Mouse (Mus musculus): ENCODE measurements at regions not wholly inside any gene's neighbourhood (a gene's known extent, or its start where the extent isn't known, plus 50 kb on each side); places are given as distances from the start of the nearest gene placed in this dataset.

DNA sequence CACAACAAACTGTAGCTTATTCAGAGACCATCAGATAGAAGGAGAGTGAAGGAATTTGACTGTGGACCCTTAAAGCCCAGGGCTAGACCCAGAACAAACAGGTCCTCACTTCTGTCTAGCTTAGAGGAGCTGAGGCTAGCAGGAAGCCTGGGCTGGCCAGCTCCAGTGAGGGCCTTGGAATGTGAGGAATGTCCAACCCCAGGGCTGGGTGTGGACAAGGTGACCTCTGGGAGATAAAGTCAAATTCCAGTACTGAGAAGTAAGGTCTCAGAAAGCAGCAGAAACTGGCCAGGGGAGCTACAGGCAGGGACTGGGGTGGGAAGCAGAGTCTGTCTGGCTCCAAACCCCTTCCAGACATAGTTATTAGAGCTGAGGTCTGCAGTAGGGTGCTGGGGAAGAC is 51.0 kb upstream of the Ssbp3 start:
- no peaks in the 10 kb centered on the region for H3K36me3 ChIP-seq (ENCODE audit: control insufficient read depth, insufficient read depth, low read length)
- no peaks in the 10 kb centered on the region for H3K9me3 ChIP-seq (ENCODE audit: control insufficient read depth, low read length)
- H3K9ac ChIP-seq (ENCODE audit: low read depth, low read length), result no peak overlapping the region
- no peak overlapping the region for H3K4me2 ChIP-seq (replicated peaks; ENCODE audit: low read depth, low read length)
- peak; percentile 21; the same call in 1 of the 2 replicates for ATAC-seq (ENCODE audit: low FRiP score, low TSS enrichment)
- peak overlapping the region; percentile 65; the same call in 1 of the 2 replicates for H3K27ac ChIP-seq (ENCODE audit: low read depth, low read length)
- H3K4me3 ChIP-seq (ENCODE audit: low read length), result no peak overlapping the region
- no peaks in the 10 kb centered on the region for H3K27me3 ChIP-seq (ENCODE audit: control insufficient read depth, insufficient read depth, low read length)
- peaks cover 46% of the 10 kb centered on the region for H3K4me1 ChIP-seq (ENCODE audit: control insufficient read depth, insufficient read depth, low read length)

GRCm38 (mm10) chr4:106858357-106859088 is 52.0 kb upstream of the Ssbp3 start:
- H3K4me2 ChIP-seq (replicated peaks; ENCODE audit: low read depth, low read length), result no peak overlapping the region
- no peaks in the 10 kb centered on the region for H3K9me3 ChIP-seq (ENCODE audit: control insufficient read depth, low read length)
- WGBS, result 65% methylated on average over 13 of the region's 13 CpGs
- H3K27ac ChIP-seq (ENCODE audit: low read depth, low read length), result no peak overlapping the region; the same call in 1 of the 2 replicates
- H3K4me3 ChIP-seq (ENCODE audit: low read length), result no peak overlapping the region
- no peaks in the 10 kb centered on the region for H3K27me3 ChIP-seq (ENCODE audit: control insufficient read depth, insufficient read depth, low read length)
- ATAC-seq (ENCODE audit: low FRiP score, low TSS enrichment), result no peak
- H3K36me3 ChIP-seq (ENCODE audit: control insufficient read depth, insufficient read depth, low read length), result no peaks in the 10 kb centered on the region
- no peak overlapping the region for H3K9ac ChIP-seq (ENCODE audit: low read depth, low read length)
- peaks cover 54% of the 10 kb centered on the region for H3K4me1 ChIP-seq (ENCODE audit: control insufficient read depth, insufficient read depth, low read length)

DNA sequence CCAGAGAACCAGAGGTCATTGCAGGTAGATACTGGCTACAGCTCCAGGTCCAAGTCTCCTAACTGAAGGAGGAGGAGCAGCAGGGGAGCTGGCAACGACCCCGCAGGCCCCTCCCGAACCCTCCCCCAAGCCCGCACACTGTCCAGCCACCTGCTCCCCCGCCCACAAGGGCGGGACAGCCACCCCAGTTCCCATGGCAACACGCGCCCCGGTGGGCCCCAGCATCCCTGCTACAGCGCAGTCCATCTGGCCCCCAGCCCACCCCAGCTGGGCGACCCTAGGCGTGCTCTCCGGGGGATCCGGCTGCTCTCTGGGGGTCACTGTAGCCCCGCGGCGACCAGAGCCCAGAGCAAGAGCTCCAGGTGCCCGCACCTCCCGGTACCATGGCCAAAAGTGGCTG is 51.0 kb upstream of the Acot11 start:
- Histone ChIP-seq H3K27ac (ENCODE audit: low read depth, low read length) (no peak overlapping the region), H3K4me1 (ENCODE audit: control insufficient read depth, insufficient read depth, low read length) (peaks cover 42% of the 10 kb centered on the region), H3K4me3 (ENCODE audit: low read length) (no peak overlapping the region), H3K36me3 (ENCODE audit: control insufficient read depth, insufficient read depth, low read length) (no peaks in the 10 kb centered on the region), H3K4me2 (replicated peaks; ENCODE audit: low read depth, low read length) (peak overlapping the region; percentile 26), H3K9me3 (ENCODE audit: control insufficient read depth, low read length) (no peaks in the 10 kb centered on the region), H3K9ac (ENCODE audit: low read depth, low read length) (0 out of 2 replicates have a peak overlapping the region, but pooled peaks have one; percentile 28), H3K27me3 (ENCODE audit: control insufficient read depth, insufficient read depth, low read length) (no peaks in the 10 kb centered on the region)
- ATAC-seq (ENCODE audit: low FRiP score, low TSS enrichment), result no peak; the same call in 1 of the 2 replicates
- WGBS, result 9% methylated on average over 17 of the region's 19 CpGs

DNA sequence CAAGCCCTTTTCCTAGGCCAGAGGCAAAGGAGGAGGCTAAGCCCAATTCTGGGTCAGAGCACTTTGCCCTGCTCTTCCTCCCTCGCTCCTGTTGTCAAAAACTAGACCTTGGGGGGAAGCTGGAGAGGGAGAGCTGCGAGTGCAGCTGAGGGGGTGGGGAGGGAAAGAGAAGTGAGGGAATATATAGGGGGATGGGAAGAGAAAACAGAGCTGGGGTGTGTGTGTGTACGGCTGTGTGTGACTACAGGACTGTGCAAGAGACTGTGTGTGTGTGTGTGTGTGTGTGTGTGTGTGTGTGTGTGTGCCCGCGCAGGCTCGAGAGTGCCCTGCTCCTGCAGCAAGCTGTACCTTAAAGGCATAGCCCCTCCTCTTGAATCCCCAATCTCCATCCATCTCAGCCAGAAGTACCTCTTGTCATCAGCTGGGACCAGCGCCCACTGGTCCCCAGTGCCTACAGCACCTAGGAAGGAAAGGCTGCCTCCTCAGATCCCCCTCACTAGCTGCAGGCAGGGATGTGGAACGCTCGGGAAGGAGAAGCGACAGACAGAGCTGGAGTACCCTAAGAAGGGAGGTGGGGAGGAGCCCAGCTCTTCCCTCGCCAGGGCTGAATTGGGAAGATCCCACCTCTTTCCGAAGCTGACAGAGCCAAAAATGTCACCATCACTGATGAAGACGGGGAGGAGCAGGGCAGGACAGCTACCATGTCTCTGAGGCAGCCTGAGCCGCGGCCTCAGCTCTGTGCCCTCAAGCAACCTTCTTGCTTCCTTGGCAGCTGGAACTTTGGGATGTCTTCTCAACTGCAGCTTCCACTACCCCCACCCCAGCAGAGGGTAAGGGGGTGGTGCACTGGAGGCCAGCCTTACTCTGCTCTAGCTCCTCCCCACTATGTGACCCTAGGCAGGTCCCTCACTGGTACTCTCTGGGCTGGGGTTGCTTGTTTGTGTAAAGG is 49.8 kb upstream of the Acot11 start:
- Histone ChIP-seq H3K36me3 (ENCODE audit: control insufficient read depth, insufficient read depth, low read length) (no peaks in the 10 kb centered on the region), H3K4me1 (ENCODE audit: control insufficient read depth, insufficient read depth, low read length) (peaks cover 31% of the 10 kb centered on the region), H3K9ac (ENCODE audit: low read depth, low read length) (peak overlapping the region; percentile 28; the same call in 1 of the 2 replicates), H3K4me2 (replicated peaks; ENCODE audit: low read depth, low read length) (peak overlapping the region; percentile 35), H3K9me3 (ENCODE audit: control insufficient read depth, low read length) (no peaks in the 10 kb centered on the region), H3K4me3 (ENCODE audit: low read length) (peak overlapping the region; percentile 21; the same call in 1 of the 2 replicates), H3K27me3 (ENCODE audit: control insufficient read depth, insufficient read depth, low read length) (no peaks in the 10 kb centered on the region), H3K27ac (ENCODE audit: low read depth, low read length) (peak overlapping the region; percentile 76; the same call in 1 of the 2 replicates)
- WGBS, result 4% methylated on average over 15 of the region's 15 CpGs
- peak; percentile 78 for ATAC-seq (ENCODE audit: low FRiP score, low TSS enrichment)
